Mouse (Mus musculus): Measurements from ENCODE around the gene Ankrd66. TPM values are rescaled to one million over a fixed set of nuclear protein-coding genes. Genes with fewer than 3 reads are reported as not detected.

Gene Ankrd66
- polyA plus RNA-seq, 1 experiment: 0.22 TPM

DNA sequence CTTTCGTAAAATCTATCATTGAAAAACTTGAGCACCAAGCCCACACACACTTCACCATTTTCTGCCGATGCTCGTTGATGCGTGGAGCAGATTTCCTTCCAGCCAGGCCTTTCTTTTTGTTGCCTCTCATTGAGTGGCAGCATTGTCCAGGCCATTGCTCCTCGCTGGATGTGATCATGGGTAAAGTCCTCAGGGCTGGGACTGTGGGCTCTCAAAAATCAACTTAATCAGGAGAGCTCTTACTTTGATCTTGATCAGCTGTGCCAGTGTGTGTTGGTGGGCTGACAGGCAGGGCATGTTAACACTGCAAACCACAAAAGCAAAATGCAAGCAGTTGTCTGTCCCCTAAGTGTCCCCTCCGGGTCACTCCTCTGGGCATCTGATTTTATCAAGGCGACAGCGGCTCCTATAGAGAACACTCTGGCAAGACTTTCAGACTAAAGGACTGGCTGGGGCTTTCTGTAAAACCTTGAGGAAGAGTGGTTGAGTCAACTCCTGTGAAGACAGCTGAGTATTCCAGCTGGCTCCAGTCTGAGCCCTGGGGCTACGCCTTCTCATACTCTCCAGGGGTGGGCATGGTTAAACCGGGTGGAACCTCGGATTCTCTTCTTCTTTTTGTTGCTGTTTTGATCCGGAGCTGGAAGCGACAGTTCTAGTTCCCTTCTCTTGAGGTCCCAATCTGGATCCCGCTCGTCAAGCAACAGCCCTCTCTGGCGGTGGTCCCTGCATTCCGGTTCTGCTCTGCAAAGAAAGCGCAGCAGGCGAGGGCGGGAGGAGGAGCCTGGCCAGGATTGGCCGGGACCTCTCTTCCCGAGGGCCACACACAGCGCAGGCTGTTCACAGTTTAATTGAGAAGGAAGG lies 8.8 kb downstream of the Ankrd66 start:
- no peaks in the 10 kb centered on the region for H3K36me3 ChIP-seq (ENCODE audit: control insufficient read depth, insufficient read depth, low read length)
- no peak overlapping the region for H3K4me3 ChIP-seq (ENCODE audit: control insufficient read depth, low read depth, low read length)
- TF ChIP-seq CTCF (IDR thresholded peaks at IDR 0.05; ENCODE audit: control insufficient read depth, insufficient read depth, insufficient replicate concordance, low read depth, low read length) (no peak), POLR2A (IDR thresholded peaks at IDR 0.05; ENCODE audit: control insufficient read depth, low read depth, low read length) (no peak)
- H3K27me3 ChIP-seq (ENCODE audit: control insufficient read depth, insufficient read depth, low read length): no peaks in the 10 kb centered on the region
- H3K27ac ChIP-seq (ENCODE audit: control insufficient read depth, insufficient read depth, low read depth, low read length): no peak overlapping the region
- H3K4me1 ChIP-seq (ENCODE audit: control insufficient read depth, insufficient read depth, low read length): peaks cover 3% of the 10 kb centered on the region; the same call in 1 of the 2 replicates

DNA sequence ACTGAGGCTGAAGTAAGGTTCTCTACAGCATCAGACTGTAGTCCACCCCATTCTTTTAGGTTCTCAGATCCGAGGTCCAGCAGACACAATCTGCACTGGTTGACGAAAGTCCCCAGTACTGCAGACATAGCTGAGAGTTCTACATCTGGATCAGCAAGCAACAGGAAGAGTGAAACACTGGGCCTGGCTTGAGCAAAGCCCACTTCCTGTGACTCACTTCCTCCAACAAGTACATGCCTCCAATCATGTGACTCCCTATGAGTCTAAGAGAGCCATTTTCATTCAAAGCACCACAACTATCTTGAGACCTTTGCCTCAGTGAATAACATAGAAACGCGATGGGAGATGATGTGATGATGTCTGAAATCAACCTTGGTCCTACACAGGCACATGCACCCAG lies 12.2 kb downstream of the Ankrd66 start:
- H3K27ac ChIP-seq (ENCODE audit: control insufficient read depth, insufficient read depth, low read depth, low read length): no peak overlapping the region
- peaks cover 3% of the 10 kb centered on the region; the same call in 1 of the 2 replicates for H3K4me1 ChIP-seq (ENCODE audit: control insufficient read depth, insufficient read depth, low read length)
- H3K27me3 ChIP-seq (ENCODE audit: control insufficient read depth, insufficient read depth, low read length): no peaks in the 10 kb centered on the region
- H3K36me3 ChIP-seq (ENCODE audit: control insufficient read depth, insufficient read depth, low read length): no peaks in the 10 kb centered on the region
- H3K4me3 ChIP-seq (ENCODE audit: control insufficient read depth, low read depth, low read length): no peak overlapping the region
- TF ChIP-seq POLR2A (IDR thresholded peaks at IDR 0.05; ENCODE audit: control insufficient read depth, low read depth, low read length): no peak
- no peak for TF ChIP-seq CTCF (IDR thresholded peaks at IDR 0.05; ENCODE audit: control insufficient read depth, insufficient read depth, insufficient replicate concordance, low read depth, low read length)

GRCm38 (mm10) chr17:43530507-43530906 lies 12.9 kb downstream of the Ankrd66 start:
- Histone ChIP-seq H3K4me3 (ENCODE audit: control insufficient read depth, low read depth, low read length) (no peak overlapping the region), H3K4me1 (ENCODE audit: control insufficient read depth, insufficient read depth, low read length) (peaks cover 3% of the 10 kb centered on the region; the same call in 1 of the 2 replicates), H3K27ac (ENCODE audit: control insufficient read depth, insufficient read depth, low read depth, low read length) (no peak overlapping the region), H3K36me3 (ENCODE audit: control insufficient read depth, insufficient read depth, low read length) (no peaks in the 10 kb centered on the region), H3K27me3 (ENCODE audit: control insufficient read depth, insufficient read depth, low read length) (no peaks in the 10 kb centered on the region)
- TF ChIP-seq POLR2A (IDR thresholded peaks at IDR 0.05; ENCODE audit: control insufficient read depth, low read depth, low read length) (no peak), CTCF (IDR thresholded peaks at IDR 0.05; ENCODE audit: control insufficient read depth, insufficient read depth, insufficient replicate concordance, low read depth, low read length) (no peak)

GRCm38 (mm10) chr17:43520166-43520565 lies 23.3 kb downstream of the Ankrd66 start:
- no peaks in the 10 kb centered on the region for H3K4me1 ChIP-seq (ENCODE audit: control insufficient read depth, insufficient read depth, low read length)
- no peaks in the 10 kb centered on the region for H3K27me3 ChIP-seq (ENCODE audit: control insufficient read depth, insufficient read depth, low read length)
- no peaks in the 10 kb centered on the region for H3K36me3 ChIP-seq (ENCODE audit: control insufficient read depth, insufficient read depth, low read length)
- no peak overlapping the region for H3K27ac ChIP-seq (ENCODE audit: control insufficient read depth, insufficient read depth, low read depth, low read length)
- no peak for TF ChIP-seq CTCF (IDR thresholded peaks at IDR 0.05; ENCODE audit: control insufficient read depth, insufficient read depth, insufficient replicate concordance, low read depth, low read length)
- TF ChIP-seq POLR2A (IDR thresholded peaks at IDR 0.05; ENCODE audit: control insufficient read depth, low read depth, low read length): no peak
- no peak overlapping the region for H3K4me3 ChIP-seq (ENCODE audit: control insufficient read depth, low read depth, low read length)

GRCm38 (mm10) chr17:43518644-43519409 lies 24.6 kb downstream of the Ankrd66 start:
- no peaks in the 10 kb centered on the region for H3K4me1 ChIP-seq (ENCODE audit: control insufficient read depth, insufficient read depth, low read length)
- TF ChIP-seq CTCF (IDR thresholded peaks at IDR 0.05; ENCODE audit: control insufficient read depth, insufficient read depth, insufficient replicate concordance, low read depth, low read length): peak; percentile 33; the same call in 1 of the 2 replicates
- no peak for TF ChIP-seq POLR2A (IDR thresholded peaks at IDR 0.05; ENCODE audit: control insufficient read depth, low read depth, low read length)
- no peaks in the 10 kb centered on the region for H3K27me3 ChIP-seq (ENCODE audit: control insufficient read depth, insufficient read depth, low read length)
- H3K36me3 ChIP-seq (ENCODE audit: control insufficient read depth, insufficient read depth, low read length): no peaks in the 10 kb centered on the region
- no peak overlapping the region for H3K27ac ChIP-seq (ENCODE audit: control insufficient read depth, insufficient read depth, low read depth, low read length)
- no peak overlapping the region for H3K4me3 ChIP-seq (ENCODE audit: control insufficient read depth, low read depth, low read length)

DNA sequence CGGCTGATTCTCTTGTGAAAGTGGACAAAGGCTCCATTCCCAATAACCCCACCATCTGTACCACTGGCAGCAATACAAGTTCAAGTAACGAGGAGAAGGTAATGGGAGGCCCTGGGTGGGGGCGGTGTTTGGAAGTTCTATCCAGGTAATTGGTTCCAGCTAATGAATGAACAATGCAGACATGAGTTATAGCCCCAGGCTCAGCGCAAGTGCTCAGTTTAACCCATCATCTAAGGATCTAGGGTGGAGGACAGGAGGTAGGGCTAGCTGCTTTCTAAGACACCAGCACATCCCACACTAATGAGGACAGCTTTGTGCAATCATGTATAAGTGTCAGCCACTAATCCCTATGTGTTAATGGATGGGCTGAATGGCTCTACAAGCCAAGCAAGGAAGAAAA lies 32.7 kb downstream of the Ankrd66 start:
- Histone ChIP-seq H3K4me1 (ENCODE audit: control insufficient read depth, insufficient read depth, low read length) (no peaks in the 10 kb centered on the region), H3K27me3 (ENCODE audit: control insufficient read depth, insufficient read depth, low read length) (no peaks in the 10 kb centered on the region), H3K27ac (ENCODE audit: control insufficient read depth, insufficient read depth, low read depth, low read length) (no peak overlapping the region), H3K36me3 (ENCODE audit: control insufficient read depth, insufficient read depth, low read length) (no peaks in the 10 kb centered on the region), H3K4me3 (ENCODE audit: control insufficient read depth, low read depth, low read length) (no peak overlapping the region)
- no peak for TF ChIP-seq POLR2A (IDR thresholded peaks at IDR 0.05; ENCODE audit: control insufficient read depth, low read depth, low read length)
- TF ChIP-seq CTCF (IDR thresholded peaks at IDR 0.05; ENCODE audit: control insufficient read depth, insufficient read depth, insufficient replicate concordance, low read depth, low read length): no peak

DNA sequence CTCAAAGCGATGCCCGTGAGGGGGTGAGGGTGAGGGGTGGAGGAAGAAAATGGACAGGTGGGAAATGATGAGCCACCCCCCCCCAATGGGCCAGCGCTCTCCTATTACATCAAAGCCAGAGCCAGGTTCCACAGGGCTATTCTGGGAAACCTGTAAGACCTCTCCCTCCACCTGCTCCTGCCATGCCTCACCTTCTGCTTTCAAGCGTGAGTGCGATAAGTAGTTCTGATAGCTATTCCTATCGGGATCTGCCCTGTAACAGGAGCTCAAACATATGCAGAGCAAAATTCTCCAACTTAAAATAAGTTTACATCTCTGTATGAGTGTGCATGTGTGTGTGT lies 38.9 kb downstream of the Ankrd66 start:
- Histone ChIP-seq H3K4me3 (ENCODE audit: control insufficient read depth, low read depth, low read length) (no peak overlapping the region), H3K36me3 (ENCODE audit: control insufficient read depth, insufficient read depth, low read length) (no peaks in the 10 kb centered on the region), H3K27me3 (ENCODE audit: control insufficient read depth, insufficient read depth, low read length) (no peaks in the 10 kb centered on the region), H3K4me1 (ENCODE audit: control insufficient read depth, insufficient read depth, low read length) (no peaks in the 10 kb centered on the region), H3K27ac (ENCODE audit: control insufficient read depth, insufficient read depth, low read depth, low read length) (no peak overlapping the region)
- TF ChIP-seq CTCF (IDR thresholded peaks at IDR 0.05; ENCODE audit: control insufficient read depth, insufficient read depth, insufficient replicate concordance, low read depth, low read length): no peak
- TF ChIP-seq POLR2A (IDR thresholded peaks at IDR 0.05; ENCODE audit: control insufficient read depth, low read depth, low read length): no peak
